Mouse (Mus musculus) MEL (cell line): Measurements from ENCODE around the gene Slc6a1. TPM values are rescaled to one million over a fixed set of nuclear protein-coding genes. Genes with fewer than 3 reads are reported as not detected.

Source experiments
- DNase-seq: peaks from one replicate; pipeline ENCODE4 v3.0.0; 2011; ENCODE audit warnings: low read depth, low spot score
- H3K27ac ChIP-seq: 2 replicates; pipeline ENCODE4 v1.5.1; 2012; ENCODE audit warnings: low read depth, mild to moderate bottlenecking, control low read depth, low read length, moderate library complexity; ENCODE audit not compliant: control insufficient read depth
- H3K27me3 ChIP-seq, 2 experiments: fragments of 150-350 bp in 1 of 2; sonication (generic) in 1 of 2; 2 replicates each; pipeline ENCODE4 v1.6.1; 2012; ENCODE audit warnings: low read length in 2 of 2, mild to moderate bottlenecking in 2 of 2, improper control_type of control experiment in 1 of 2, moderate library complexity in 1 of 2; ENCODE audit not compliant: insufficient read depth in 2 of 2, control insufficient read depth in 1 of 2
- H3K36me3 ChIP-seq, 2 experiments: 2 replicates each; pipeline ENCODE4 v1.6.1; 2012 to 2014; ENCODE audit warnings: low read length in 2 of 2, improper control_type of control experiment in 1 of 2, inconsistent platforms in 1 of 2, mild to moderate bottlenecking in 1 of 2; ENCODE audit not compliant: insufficient read depth in 2 of 2, control insufficient read depth in 1 of 2
- H3K4me1 ChIP-seq, 2 experiments: fragments of 150-350 bp in 1 of 2; sonication (generic) in 1 of 2; 2 replicates each; pipeline ENCODE4 v1.6.1; 2012; ENCODE audit warnings: low read length in 2 of 2, improper control_type of control experiment in 1 of 2, mild to moderate bottlenecking in 1 of 2; ENCODE audit not compliant: insufficient read depth in 2 of 2, control insufficient read depth in 1 of 2
- H3K4me3 ChIP-seq, 2 experiments: fragments of 150-350 bp in 1 of 2; sonication (generic) in 1 of 2; 2 replicates each; pipeline ENCODE4 v1.5.1; 2012; ENCODE audit warnings: low read depth in 2 of 2, low read length in 2 of 2, mild to moderate bottlenecking in 2 of 2, moderate library complexity in 2 of 2, control low read depth in 1 of 2, improper control_type of control experiment in 1 of 2; ENCODE audit not compliant: control insufficient read depth in 1 of 2, insufficient read depth in 1 of 2
- H3K79me2 ChIP-seq: 2 replicates; pipeline ENCODE4 v1.6.1; 2012; ENCODE audit warnings: mild to moderate bottlenecking, low read length, moderate library complexity; ENCODE audit not compliant: control insufficient read depth, poor library complexity, insufficient read depth
- H3K9ac ChIP-seq: 2 replicates; pipeline ENCODE4 v1.6.1; 2012; ENCODE audit warnings: low read depth, mild to moderate bottlenecking, control low read depth, low read length, moderate library complexity; ENCODE audit not compliant: control insufficient read depth, poor library complexity, severe bottlenecking
- H3K9me3 ChIP-seq: fragments of 150-350 bp; sonication (generic); replicated peaks from 2 replicates; pipeline ENCODE4 v1.6.1; 2012; ENCODE audit warnings: mild to moderate bottlenecking, low read length, improper control_type of control experiment, moderate library complexity; ENCODE audit not compliant: insufficient read depth
- BHLHE40 ChIP-seq: IDR thresholded peaks from 2 replicates; pipeline ENCODE4 v1.6.1; 2012; ENCODE audit warnings: low read depth, mild to moderate bottlenecking, inconsistent platforms, low read length, improper control_type of control experiment, borderline replicate concordance
- CHD2 ChIP-seq: IDR thresholded peaks from 2 replicates; pipeline ENCODE4 v1.6.1; 2011; ENCODE audit warnings: low read length, improper control_type of control experiment
- E2F4 ChIP-seq: IDR thresholded peaks from 2 replicates; pipeline ENCODE4 v1.6.1; 2011; ENCODE audit warnings: low read depth, low read length, improper control_type of control experiment, borderline replicate concordance
- ELF1 ChIP-seq: IDR thresholded peaks from 2 replicates; pipeline ENCODE4 v1.6.1; 2014; ENCODE audit warnings: low read depth, mild to moderate bottlenecking, inconsistent platforms, low read length, improper control_type of control experiment, moderate library complexity
- ETS1 ChIP-seq: IDR thresholded peaks from 2 replicates; pipeline ENCODE4 v1.6.1; 2012; ENCODE audit warnings: low read depth, mild to moderate bottlenecking, inconsistent platforms, low read length, improper control_type of control experiment, moderate library complexity
- KAT2A ChIP-seq: conservative IDR thresholded peaks from 2 replicates; pipeline ENCODE4 v1.6.1; 2012; ENCODE audit warnings: low read depth, low read length, improper control_type of control experiment, inconsistent platforms
- MAX ChIP-seq: IDR thresholded peaks from 2 replicates; pipeline ENCODE4 v1.6.1; 2011; ENCODE audit warnings: low read length, improper control_type of control experiment
- MAZ ChIP-seq: IDR thresholded peaks from 2 replicates; pipeline ENCODE4 v1.6.1; 2012; ENCODE audit warnings: low read depth, mild to moderate bottlenecking, inconsistent platforms, low read length, improper control_type of control experiment
- MEF2A ChIP-seq: IDR thresholded peaks from 2 replicates; pipeline ENCODE4 v1.6.1; 2014; ENCODE audit warnings: low read depth, mild to moderate bottlenecking, inconsistent platforms, low read length, improper control_type of control experiment; ENCODE audit not compliant: poor library complexity, insufficient replicate concordance, severe bottlenecking; ENCODE audit errors: extremely low read depth
- MXI1 ChIP-seq: IDR thresholded peaks from 2 replicates; pipeline ENCODE4 v1.6.1; 2011; ENCODE audit warnings: mild to moderate bottlenecking, low read depth, low read length, improper control_type of control experiment
- NELFE ChIP-seq: IDR thresholded peaks from 2 replicates; pipeline ENCODE4 v1.6.1; 2011; ENCODE audit warnings: low read depth, low read length, improper control_type of control experiment
- POLR2A ChIP-seq, 2 experiments: IDR thresholded peaks; 2 replicates each; pipeline ENCODE4 v1.6.1; 2011 to 2012; ENCODE audit warnings: low read length in 2 of 2, mild to moderate bottlenecking in 2 of 2, control low read depth in 1 of 2, improper control_type of control experiment in 1 of 2, low read depth in 1 of 2, moderate library complexity in 1 of 2; ENCODE audit not compliant: control insufficient read depth in 1 of 2, insufficient read depth in 1 of 2, poor library complexity in 1 of 2
- POLR2AphosphoS2 ChIP-seq: IDR thresholded peaks from 2 replicates; pipeline ENCODE4 v1.6.1; 2011; ENCODE audit warnings: low read length, improper control_type of control experiment
- POLR2AphosphoS5 ChIP-seq: IDR thresholded peaks from 2 replicates; pipeline ENCODE4 v1.6.1; 2012; ENCODE audit warnings: low read depth, borderline replicate concordance, mild to moderate bottlenecking, inconsistent platforms, low read length, moderate library complexity, mixed read lengths
- RAD21 ChIP-seq: IDR thresholded peaks from 2 replicates; pipeline ENCODE4 v1.6.1; 2011; ENCODE audit warnings: mild to moderate bottlenecking, low read depth, low read length, improper control_type of control experiment
- SIN3A ChIP-seq: IDR thresholded peaks from 2 replicates; pipeline ENCODE4 v1.6.1; 2012; ENCODE audit warnings: low read length, improper control_type of control experiment, inconsistent platforms
- SMC3 ChIP-seq: IDR thresholded peaks from 2 replicates; pipeline ENCODE4 v1.6.1; 2011; ENCODE audit warnings: low read depth, low read length, improper control_type of control experiment
- USF2 ChIP-seq, 2 experiments: IDR thresholded peaks; 2 replicates each; pipeline ENCODE4 v1.6.1; 2011 to 2012; ENCODE audit warnings: improper control_type of control experiment in 2 of 2, low read length in 2 of 2, borderline replicate concordance in 1 of 2, inconsistent platforms in 1 of 2, low read depth in 1 of 2, mild to moderate bottlenecking in 1 of 2; ENCODE audit not compliant: insufficient read depth in 1 of 2
- ZC3H11A ChIP-seq: IDR thresholded peaks from 2 replicates; pipeline ENCODE4 v1.6.1; 2012; ENCODE audit warnings: low read depth, mild to moderate bottlenecking, inconsistent platforms, low read length, improper control_type of control experiment
- ZKSCAN1 ChIP-seq: IDR thresholded peaks from 2 replicates; pipeline ENCODE4 v1.6.1; 2012; ENCODE audit warnings: low read depth, mild to moderate bottlenecking, inconsistent platforms, low read length, improper control_type of control experiment, moderate library complexity
- ZNF384 ChIP-seq: IDR thresholded peaks from 2 replicates; pipeline ENCODE4 v1.6.1; 2012; ENCODE audit warnings: low read depth, mild to moderate bottlenecking, inconsistent platforms, low read length, improper control_type of control experiment
- polyA plus RNA-seq, 2 experiments: library from polyadenylated mRNA; stranded (reverse) in 1 of 2; unstranded in 1 of 2; fragments of >175 nt in 1 of 2; fragments of >200 nt in 1 of 2; gene quantifications; 2 replicates each; pipeline versions ENCODE4 v1.2.1 to v1.2.4; 2012; ENCODE audit warnings: low replicate concordance in 2 of 2, low read depth in 1 of 2; ENCODE audit not compliant: insufficient read length in 2 of 2, insufficient read depth in 1 of 2, missing spikeins in 1 of 2
- total RNA-seq: library from RNA; depleted of rRNA; stranded (reverse); fragments of 300-350 nt; gene quantifications from 2 replicates; pipeline ENCODE4 v1.2.3, GENCODE M21; 2012; rRNA removed

The Slc6a1 gene
- total RNA-seq (not detected in 2 replicates), polyA plus RNA-seq (not detected)

GRCm38 (mm10) chr6:114282469-114283277, at the start of gene Slc6a1:
Gene Slc6a1 (plus strand): TSS chr6:114282635.
- Histone ChIP-seq H3K79me2 (no peaks in the 10 kb centered on the region), H3K9me3 (no peaks in the 10 kb centered on the region), H3K4me3 (no peak within 1 kb of the TSS), H3K4me1 (no peaks in the 10 kb centered on the region), H3K36me3 (no peaks in the 10 kb centered on the region), H3K9ac (no peak within 1 kb of the TSS), H3K27me3 (no peaks in the 10 kb centered on the region; a peak in 1 of 4 replicates), H3K27ac (no peak within 1 kb of the TSS)
- TF ChIP-seq ELF1 = no peak
- no peak for TF ChIP-seq MAZ
- TF ChIP-seq CHD2 = no peak
- no peak for TF ChIP-seq KAT2A
- TF ChIP-seq ZC3H11A = no peak
- TF ChIP-seq MXI1 = no peak
- TF ChIP-seq ZNF384 = no peak
- no peak for TF ChIP-seq SMC3
- TF ChIP-seq NELFE = no peak
- no peak for TF ChIP-seq USF2 (IDR thresholded peaks at IDR 0.05; ENCODE audit: borderline replicate concordance in 1 of 2, insufficient read depth in 1 of 2, low read depth in 1 of 2, low read length in 2 of 2)
- TF ChIP-seq RAD21 = no peak
- no peak for TF ChIP-seq ETS1
- no peak for TF ChIP-seq BHLHE40
- no peak for TF ChIP-seq MAX
- no peak for TF ChIP-seq ZKSCAN1
- DNase-seq = no peak

DNA sequence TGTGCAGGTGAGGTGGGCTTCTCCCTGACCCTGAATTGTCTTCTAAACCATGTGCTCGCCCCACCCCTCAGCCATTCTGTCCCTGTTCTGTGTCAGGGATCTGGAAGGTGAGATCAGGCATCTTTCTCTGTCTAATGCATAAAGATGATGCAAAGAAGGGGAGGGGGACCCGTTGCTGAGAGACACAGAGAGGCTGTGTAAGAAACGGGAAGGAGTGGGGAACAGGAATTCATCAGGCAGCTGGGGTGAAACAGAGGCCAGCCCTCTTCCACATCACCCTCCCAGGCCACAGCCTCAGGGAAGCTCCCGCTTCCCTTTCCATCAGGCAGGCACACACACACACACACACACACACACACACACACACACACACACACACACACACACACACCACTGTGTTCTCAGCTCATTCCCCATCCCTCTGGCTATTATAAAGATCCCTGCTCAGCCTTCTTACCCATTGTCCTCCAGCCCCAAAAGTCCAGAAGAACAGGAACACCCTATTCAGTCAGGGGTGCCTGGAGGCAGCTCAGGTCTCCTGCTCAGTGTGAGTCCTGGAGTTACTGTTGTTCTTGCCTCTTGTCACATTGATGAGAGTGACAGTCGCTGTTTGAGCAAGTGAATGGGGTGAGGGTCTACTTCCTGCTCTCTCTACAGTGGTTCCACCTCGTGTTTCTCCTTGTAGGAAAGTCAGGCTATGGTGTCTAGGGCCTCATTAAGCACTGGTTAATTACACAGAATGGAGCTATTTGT, 43.4 kb upstream of the Slc6a1 start:
- DNase-seq = no peak
- Histone ChIP-seq H3K4me1 (no peaks in the 10 kb centered on the region), H3K79me2 (no peaks in the 10 kb centered on the region), H3K9me3 (no peaks in the 10 kb centered on the region), H3K4me3 (no peak overlapping the region), H3K27me3 (no peaks in the 10 kb centered on the region), H3K9ac (no peak overlapping the region), H3K27ac (no peak overlapping the region), H3K36me3 (no peaks in the 10 kb centered on the region)
- no peak for TF ChIP-seq SMC3
- TF ChIP-seq ZKSCAN1 = no peak
- no peak for TF ChIP-seq MAZ
- TF ChIP-seq MEF2A = no peak
- TF ChIP-seq POLR2AphosphoS2 = no peak
- TF ChIP-seq SIN3A = no peak
- no peak for TF ChIP-seq POLR2A (IDR thresholded peaks at IDR 0.05; ENCODE audit: control insufficient read depth in 1 of 2, insufficient read depth in 1 of 2, low read depth in 1 of 2, low read length in 2 of 2, poor library complexity in 1 of 2)
- TF ChIP-seq POLR2AphosphoS5 = no peak
- TF ChIP-seq ZNF384 = no peak
- TF ChIP-seq NELFE = no peak
- TF ChIP-seq E2F4 = no peak
- no peak for TF ChIP-seq MXI1
- TF ChIP-seq KAT2A = no peak
